Mouse (Mus musculus) urinary bladder, postnatal 14 days (tissue): ENCODE results near the gene Gpr137b.
A peak's percentile ranks its signal among the peaks of the same experiment; 100 is the strongest.
"Not testable (repeated sequence)": the region's sequence is repeated elsewhere in the genome, so short reads cannot be mapped to it uniquely, and the experiment has no call there.

Experiments
- DNase-seq: peaks from one replicate; pipeline ENCODE4 v3.0.0; 2021; ENCODE audit warnings: low spot score

Gene Gpr137b

DNA sequence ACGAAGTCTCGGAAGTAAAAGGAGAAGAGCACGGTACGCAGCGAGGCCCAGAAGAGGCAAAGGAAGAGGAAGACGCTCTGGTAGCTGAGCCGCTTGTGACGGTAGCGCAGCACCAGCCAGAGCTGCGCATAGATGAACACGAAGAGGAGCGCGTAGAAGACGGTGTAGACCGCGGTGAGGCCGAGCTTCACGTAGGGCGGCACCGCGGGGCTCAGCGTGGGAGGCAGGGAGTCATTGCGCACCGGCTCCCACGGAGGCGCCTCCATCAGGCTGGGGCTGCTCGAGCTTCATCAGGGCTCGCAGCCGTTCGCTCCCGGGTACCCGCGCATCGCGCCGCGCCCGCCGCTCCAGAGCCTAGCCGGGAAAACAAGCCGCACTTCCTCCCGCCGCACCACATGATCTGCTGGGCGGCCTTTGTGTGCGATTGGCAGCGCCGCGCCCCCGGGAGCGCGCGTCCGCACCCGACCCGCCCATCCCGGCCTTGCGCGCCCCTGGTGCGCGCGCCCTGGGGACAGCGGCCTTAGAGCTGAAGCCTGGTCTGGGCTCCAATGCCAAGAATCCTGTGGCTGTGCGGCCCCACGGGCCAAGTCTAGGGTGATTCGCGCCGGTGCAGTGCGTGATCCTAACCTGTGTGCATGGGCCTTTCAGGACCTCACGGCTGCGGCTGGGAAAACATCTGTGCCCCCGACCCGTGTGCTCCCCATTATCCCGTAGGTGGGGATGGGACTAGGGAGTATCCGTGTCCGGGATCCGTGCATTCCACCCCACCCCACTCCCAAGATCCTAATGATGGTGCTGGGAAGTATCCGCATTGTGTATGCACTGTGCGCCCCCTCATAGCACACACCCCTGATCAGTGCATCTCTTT lies at the start of gene Gpr137b:
TSS of gene Gpr137b (minus strand) at position 787 of the 868 bp plus-strand sequence.
- peak; percentile 41 for DNase-seq

DNA sequence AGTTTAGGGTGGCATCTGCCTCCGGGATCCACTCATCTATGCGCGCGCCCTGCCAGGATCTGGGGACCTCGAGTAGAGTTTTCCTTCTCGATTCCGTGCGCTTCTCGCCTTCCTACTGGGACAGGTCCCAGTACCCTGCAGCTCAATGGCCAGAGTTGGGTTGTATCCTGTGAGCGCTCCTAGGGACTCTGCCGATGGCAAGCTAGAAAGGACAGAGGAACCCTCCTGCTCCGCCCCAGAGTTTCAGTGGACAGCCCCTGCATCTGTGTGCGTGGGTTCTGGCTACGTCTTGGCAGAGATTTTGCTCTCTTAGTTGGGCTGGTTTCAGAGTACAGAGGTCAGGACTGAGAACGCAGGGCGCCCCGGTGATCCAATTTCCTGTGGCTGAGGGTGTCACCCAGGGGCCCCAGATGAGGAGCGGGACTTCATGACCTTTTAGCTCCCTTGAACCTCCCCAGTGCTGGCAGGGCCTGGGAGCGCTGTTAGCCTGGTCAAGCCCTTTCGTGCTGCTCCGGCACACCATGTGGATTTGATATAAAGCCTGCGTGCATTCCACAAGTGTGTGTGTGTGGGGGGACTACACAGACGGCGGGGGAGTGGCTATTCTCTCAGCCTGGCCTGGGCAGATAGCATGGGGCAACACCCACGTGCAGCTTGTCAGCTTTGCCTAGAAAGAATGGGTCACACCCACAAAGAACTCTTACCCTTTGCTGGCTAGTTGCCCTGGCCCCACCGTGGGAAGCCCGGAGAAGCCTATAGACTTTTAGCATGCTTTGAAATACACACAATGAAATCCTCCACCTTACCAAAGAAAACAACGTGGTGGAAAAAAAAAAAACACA lies 44.5 kb upstream of the Gpr137b start:
- DNase-seq, result peak; percentile 18

DNA sequence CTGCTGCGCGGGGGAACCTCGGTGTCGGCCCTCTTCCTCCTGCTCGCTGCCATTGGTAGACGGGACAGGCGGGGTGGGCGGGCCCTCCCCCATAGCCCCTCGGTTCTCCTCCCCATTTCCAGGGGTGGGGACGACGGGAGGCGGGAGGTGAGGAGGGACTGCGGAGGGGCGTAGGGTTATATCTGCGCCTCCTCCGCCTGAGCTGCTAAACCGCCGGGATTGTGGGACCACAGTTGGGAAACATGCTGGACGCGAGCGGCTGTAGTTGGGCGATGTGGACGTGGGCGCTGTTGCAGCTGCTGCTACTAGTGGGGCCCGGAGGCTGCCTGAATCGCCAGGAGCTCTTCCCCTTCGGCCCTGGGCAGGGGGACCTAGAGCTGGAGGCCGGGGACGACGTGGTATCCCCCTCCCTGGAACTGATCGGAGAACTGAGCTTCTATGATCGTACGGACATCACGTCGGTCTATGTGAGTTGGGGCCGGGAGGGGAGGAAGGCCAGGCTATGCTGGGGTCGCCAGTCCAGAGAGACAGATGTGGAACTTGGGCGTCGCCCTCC lies 43.7 kb upstream of the Gpr137b start, which contains the start of gene Nid1:
TSS of gene Nid1 (plus strand) at position 92 of the 556 bp plus-strand sequence.
- DNase-seq, result peak; percentile 15

DNA sequence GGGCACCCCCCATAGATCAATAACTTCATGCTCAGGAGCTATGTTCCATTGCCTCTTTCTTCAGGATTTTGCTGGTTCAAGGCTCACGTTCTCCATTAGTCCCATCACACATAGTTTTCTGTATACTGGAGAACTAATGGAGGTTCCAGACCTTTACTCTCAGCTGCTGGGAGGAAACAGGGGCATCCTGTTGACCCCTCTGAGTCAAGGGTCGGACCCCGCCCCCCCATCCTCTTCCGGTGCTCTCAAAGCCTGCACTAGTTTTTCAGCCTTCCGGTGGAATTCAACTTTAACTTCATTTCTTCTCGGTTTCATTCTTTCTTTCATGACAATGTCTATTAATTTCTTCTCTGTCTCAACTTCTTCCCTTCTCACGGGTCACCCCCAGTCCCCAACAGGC lies 42.3 kb upstream of the Gpr137b start:
- not testable (repeated sequence) for DNase-seq

GRCm38 (mm10) chr13:13423301-13423700 lies 29.5 kb upstream of the Gpr137b start:
- DNase-seq, result not testable (repeated sequence)

GRCm38 (mm10) chr13:13418859-13419258 lies 25.0 kb upstream of the Gpr137b start:
- not testable (repeated sequence) for DNase-seq

- DNase-seq, result not testable (repeated sequence)
These were observed 22.2 kb upstream of the Gpr137b start for GRCm38 (mm10) chr13:13416007-13416337.

DNA sequence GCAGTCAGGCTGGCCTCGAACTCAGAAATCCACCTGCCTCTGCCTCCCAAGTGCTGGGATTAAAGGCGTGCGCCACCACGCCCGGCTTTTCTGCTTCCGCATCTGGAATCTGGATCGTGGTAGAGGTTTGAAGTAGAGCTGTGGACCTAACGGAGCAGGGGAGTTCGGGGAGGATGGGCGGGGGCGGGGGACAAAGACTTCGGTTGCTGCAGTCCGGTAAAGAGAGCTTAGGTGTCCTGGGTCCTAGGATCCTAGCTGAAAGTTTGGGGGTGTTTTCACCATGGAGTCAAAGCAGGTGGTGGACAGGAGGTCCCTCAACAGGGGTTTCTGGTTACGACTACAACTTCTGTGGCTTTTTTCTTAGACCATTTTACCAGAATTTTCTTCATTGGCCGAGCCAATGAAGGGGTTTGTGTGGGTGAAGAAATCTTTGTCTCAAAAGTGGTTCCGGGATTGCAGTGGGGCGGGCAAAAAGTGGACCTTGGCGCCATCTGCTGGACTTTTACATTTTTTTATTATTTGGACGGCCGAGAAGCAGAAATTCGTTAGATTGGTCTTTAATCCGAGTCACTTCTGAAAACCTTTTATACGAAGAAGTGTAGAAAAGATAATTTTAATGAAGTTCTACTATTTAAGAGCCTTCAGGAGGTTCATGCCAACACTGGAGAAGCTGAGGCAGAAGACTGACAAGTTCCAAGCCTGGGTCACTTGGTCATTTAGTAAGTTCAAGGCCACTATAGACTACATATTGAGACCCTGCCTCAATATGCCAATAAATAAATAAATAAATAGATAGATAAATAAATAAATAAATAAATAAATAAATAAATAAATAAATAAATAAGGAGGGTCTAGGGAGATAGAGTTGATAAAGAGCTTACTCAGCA lies 21.5 kb upstream of the Gpr137b start:
- DNase-seq, result peak; percentile 57

DNA sequence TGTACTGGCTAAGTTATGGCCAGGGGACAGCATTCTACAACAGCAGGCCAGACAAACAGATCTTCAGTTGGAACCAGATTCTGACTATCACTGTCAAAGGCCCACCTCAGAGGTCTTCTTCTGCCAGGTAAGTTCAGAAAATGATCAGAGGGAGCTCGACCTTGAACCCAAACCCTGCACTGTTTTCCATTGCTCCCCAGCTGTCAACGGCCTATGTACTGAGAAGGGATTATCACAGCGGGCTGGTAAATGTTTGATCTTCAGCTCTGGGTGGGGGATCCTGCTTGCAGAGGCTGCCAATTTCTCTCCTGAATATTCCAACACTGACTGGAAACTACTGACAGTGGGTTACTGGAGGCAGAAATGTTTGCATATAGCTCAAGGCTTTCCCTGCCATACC lies 20.4 kb upstream of the Gpr137b start:
- no peak for DNase-seq

DNA sequence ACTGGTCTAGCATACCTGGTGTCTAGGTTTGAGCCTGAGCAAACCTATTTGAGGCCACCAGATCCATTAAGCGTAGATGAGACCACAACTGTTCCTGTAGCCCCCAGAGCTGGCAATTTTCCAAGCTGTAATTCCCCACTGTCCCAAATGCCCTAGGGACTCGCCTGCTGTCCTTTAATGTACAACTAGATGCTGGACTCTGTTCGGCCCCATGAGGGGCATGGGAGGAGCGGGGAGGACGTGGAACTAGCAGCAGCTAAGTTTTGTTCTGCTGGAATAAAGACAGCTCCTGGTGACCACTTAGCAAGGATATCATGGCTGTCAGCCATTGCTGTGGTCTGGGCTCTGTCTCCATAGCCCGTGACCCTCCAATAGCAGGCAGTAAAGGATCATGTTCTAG lies 11.7 kb upstream of the Gpr137b start:
- DNase-seq, result not testable (repeated sequence)

GRCm38 (mm10) chr13:13404517-13405155 lies 10.8 kb upstream of the Gpr137b start:
- not testable (repeated sequence) for DNase-seq

GRCm38 (mm10) chr13:13403839-13404238 lies 10.0 kb upstream of the Gpr137b start:
- not testable (repeated sequence) for DNase-seq

DNA sequence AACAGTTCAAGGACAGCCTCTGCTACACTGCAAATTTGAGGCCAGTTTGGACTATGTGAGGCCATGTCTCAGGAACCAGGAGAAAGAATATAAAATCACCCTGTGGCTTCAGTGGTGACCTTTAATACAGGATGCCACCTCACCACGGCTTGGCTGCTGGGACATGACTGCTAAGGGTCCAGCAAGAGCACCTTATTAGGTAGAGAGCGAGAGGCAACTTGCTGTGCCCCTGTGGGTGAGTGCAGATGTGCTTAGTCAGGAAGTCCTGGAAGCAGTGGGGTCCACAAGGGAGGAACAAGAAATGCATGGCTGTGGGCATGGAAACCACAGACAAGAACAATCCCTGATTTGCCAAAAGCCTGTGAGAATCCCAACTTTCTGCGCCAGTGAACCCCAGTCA lies 9.6 kb upstream of the Gpr137b start:
- DNase-seq, result not testable (repeated sequence)

DNA sequence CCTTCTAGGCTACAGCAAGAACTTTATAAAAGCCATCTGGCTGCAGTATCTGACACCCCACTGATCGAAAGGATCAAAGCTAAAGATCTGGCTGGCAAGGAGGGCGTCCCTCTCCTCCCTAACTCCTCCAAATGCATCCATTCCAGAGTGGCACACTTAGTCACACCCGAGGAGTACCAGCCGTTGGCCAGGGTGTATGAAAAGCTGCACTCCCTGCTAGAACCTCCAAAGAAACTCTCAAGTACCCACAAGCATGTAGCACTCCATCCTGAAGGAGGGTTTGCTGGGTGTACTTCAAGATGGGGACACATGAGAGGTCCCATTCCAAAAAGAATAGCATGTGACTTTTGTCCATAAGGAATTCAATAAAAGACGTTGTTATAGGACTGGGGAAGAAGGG lies 9.0 kb upstream of the Gpr137b start:
- not testable (repeated sequence) for DNase-seq

DNA sequence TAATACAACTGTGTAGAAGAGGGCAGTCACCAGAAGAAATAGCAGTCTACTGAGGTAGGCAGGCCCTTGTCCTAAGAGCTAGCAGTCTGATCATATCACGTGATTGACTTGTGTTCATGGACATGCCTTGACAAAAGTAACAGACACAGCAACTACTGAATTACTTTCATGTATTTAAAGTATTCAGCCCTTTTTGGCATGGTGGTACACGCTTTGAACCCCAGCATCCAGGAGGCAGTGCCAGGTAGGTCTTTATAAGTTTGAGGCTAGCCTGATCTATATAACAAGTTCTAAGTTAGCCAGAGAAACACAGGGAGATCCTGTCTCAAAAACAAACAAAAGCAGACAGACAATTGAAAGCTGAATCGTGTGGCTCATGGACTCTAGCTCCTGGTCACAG lies 7.0 kb upstream of the Gpr137b start:
- not testable (repeated sequence) for DNase-seq

DNA sequence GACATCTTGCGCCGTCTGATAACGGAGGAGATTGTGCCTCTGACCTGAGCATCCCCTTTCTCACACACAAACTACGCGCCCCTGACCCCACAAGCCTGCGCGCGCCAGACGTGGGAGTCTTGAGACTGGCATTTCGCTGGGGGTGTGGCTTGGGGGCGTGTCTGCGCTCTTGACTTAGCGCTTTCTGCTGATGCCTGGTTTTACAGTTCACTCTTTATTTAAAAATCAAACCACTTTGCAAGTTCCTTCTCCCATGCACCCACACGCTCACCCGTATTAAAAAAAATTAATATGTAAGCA lies 232 bp upstream of the Gpr137b start:
- DNase-seq, result not testable (repeated sequence)

- not testable (repeated sequence) for DNase-seq
These were observed 15.5 kb downstream of the Gpr137b start for GRCm38 (mm10) chr13:13378168-13378859.

DNA sequence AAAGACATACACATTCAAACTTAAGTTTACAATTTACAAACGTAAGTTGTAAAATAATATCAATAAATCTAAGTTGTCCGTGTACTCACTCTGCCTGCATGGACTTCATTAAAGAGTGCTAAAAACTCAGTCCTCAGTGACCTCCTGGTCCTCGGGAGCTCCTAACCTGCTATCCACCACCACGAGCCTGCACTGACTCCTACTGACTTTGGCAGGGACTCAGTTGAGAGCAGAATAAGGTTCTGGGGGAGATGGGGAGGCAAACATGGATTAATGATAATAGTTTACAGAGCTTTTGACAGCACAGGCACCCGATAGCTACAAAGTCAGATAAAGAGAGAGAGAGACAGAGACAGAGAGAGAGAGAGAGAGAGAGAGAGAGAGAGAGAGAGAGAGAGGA lies 16.6 kb downstream of the Gpr137b start:
- DNase-seq, result no peak

DNA sequence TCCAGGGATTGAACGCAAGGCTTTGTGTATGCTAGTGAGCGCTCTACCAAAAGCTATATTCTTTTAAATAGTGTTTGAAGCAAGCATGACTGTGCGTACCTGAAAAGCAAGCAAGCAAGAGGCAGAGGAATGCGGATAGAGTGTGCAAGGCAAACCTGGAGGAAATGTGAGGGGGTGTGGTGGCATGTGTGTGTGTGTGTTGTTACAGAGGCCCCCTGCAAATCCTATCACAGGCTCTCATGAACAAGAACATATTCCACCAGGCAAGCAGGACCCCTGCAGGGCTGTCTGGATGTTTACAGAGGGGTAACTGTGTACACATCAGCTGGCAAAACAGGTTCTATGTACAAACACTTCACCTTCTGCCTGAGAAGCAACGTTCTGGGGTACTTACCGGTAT lies 19.8 kb downstream of the Gpr137b start:
- DNase-seq, result peak; percentile 33

DNA sequence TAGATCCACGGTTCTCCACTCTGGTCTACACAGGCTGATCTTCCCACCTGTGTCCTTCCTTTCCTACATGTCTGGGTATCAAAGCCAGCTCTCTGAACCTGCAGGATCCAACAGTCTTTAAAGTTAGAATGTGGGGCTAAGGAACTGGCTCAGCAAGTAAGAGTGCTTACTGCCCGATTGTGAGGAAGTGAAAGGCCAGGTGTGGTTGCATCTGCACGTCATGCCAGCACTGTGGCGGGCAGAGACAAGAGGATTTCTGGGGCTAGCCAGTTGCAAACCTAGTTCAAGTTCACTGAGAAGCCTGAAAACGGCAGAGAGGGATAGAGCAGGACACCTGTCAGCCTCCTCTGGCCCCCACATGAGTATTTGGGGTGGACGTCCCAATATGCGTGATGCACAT lies 22.4 kb downstream of the Gpr137b start:
- not testable (repeated sequence) for DNase-seq

DNA sequence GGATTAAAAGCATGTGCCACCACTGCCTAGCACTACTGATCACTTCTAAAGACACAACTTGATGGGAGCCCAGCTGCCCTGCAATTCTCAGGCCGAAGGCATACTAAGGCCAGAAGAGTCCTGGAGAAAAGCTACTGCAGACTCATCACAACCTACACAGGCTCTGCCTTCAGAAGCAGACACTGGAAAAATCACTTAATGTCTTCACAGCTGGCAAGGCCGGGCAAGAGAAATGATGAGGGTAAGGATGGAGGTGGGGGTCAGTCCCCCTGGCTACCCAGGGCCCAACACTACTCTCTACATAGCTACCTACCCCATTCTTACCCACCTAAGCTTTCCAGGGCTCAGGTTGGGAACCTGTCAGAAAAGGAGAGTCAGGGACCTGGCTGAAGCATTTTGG lies 27.4 kb downstream of the Gpr137b start:
- DNase-seq, result not testable (repeated sequence)
